Mouse (Mus musculus) layer of hippocampus, adult 9-11 months (tissue): ENCODE data around the gene Cpm.
"Not testable (repeated sequence)": the region's sequence is repeated elsewhere in the genome, so short reads cannot be mapped to it uniquely, and the experiment has no call there.

Experiments used
- DNase-seq: peaks from one replicate; pipeline ENCODE4 v3.0.0; 2022

Cpm gene

GRCm38 (mm10) chr10:117629169-117629971 lies at the start of gene Cpm:
Cpm (plus strand) TSS chr10:117629500.
- DNase-seq = peak; percentile 53

GRCm38 (mm10) chr10:117579771-117580284 lies 49.5 kb upstream of the Cpm start:
- no peak for DNase-seq

- DNase-seq = no peak
These were observed 48.9 kb upstream of the Cpm start for GRCm38 (mm10) chr10:117580405-117580804.

- no peak for DNase-seq
These were observed 48.1 kb upstream of the Cpm start for GRCm38 (mm10) chr10:117581007-117581752.

- DNase-seq = no peak
These were observed 47.6 kb upstream of the Cpm start for GRCm38 (mm10) chr10:117581753-117582062.

- no peak for DNase-seq
These were observed 45.9 kb upstream of the Cpm start for GRCm38 (mm10) chr10:117583155-117584061.

- no peak for DNase-seq
These were observed 45.2 kb upstream of the Cpm start for GRCm38 (mm10) chr10:117584102-117584501.

GRCm38 (mm10) chr10:117584566-117585515 lies 44.5 kb upstream of the Cpm start:
- no peak for DNase-seq

GRCm38 (mm10) chr10:117585600-117586299 lies 43.5 kb upstream of the Cpm start:
- DNase-seq = no peak

- DNase-seq = no peak
These were observed 42.4 kb upstream of the Cpm start for GRCm38 (mm10) chr10:117586859-117587258.

- DNase-seq = no peak
These were observed 42.0 kb upstream of the Cpm start for GRCm38 (mm10) chr10:117587335-117587734.

GRCm38 (mm10) chr10:117588416-117589143 lies 40.7 kb upstream of the Cpm start:
- DNase-seq = not testable (repeated sequence)

- DNase-seq = no peak
These were observed 40.0 kb upstream of the Cpm start for GRCm38 (mm10) chr10:117589144-117589940.

GRCm38 (mm10) chr10:117590331-117591301 lies 38.7 kb upstream of the Cpm start:
- DNase-seq = no peak

- DNase-seq = no peak
These were observed 37.5 kb upstream of the Cpm start for GRCm38 (mm10) chr10:117591766-117592165.

- no peak for DNase-seq
These were observed 36.8 kb upstream of the Cpm start for GRCm38 (mm10) chr10:117592306-117593040.

- no peak for DNase-seq
These were observed 36.2 kb upstream of the Cpm start for GRCm38 (mm10) chr10:117593041-117593570.
